Mouse (Mus musculus) olfactory bulb, adult 2 months (tissue): ENCODE results near the gene C030005K15Rik.

Experiments used
- CTCF ChIP-seq: fragments of 200-500 bp; IDR thresholded peaks from 2 replicates; pipeline ENCODE4 v1.5.1; 2012; ENCODE audit warnings: low read depth, mild to moderate bottlenecking, low read length, moderate library complexity; ENCODE audit not compliant: insufficient read depth
- POLR2A ChIP-seq: fragments of 200-500 bp; IDR thresholded peaks from 2 replicates; pipeline ENCODE4 v1.6.1; 2012; ENCODE audit warnings: mild to moderate bottlenecking, low read depth, low read length, moderate library complexity; ENCODE audit not compliant: insufficient read depth

DNA sequence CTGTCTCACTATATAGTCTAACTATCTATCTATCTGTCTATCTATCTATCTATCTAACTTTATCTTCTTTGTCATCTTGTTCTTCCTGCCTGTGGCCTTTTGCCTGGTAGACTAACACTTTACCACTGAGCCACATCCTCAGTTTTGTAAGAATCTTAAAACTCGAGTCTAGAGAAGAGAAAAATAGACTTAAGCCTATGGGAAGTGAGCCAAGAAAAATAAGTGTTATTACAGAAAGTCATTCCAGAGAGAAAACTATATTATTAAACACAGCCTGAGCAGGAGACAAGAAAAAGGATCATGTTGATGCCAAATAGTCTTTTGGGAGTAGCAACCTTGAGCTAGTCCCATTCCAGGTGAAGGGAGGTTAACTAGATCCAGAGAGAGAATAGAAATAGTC is 626 bp downstream of the C030005K15Rik start:
- TF ChIP-seq CTCF = no peak
- no peak for TF ChIP-seq POLR2A
